Mouse (Mus musculus) 3T3-L1 (cell line): ENCODE results near the gene Krt32.

Experiments used
- DNase-seq: peaks from one replicate; pipeline ENCODE4 v3.0.0-alpha.2; 2015; ENCODE audit warnings: low read depth, low spot score

Krt32 gene

DNA sequence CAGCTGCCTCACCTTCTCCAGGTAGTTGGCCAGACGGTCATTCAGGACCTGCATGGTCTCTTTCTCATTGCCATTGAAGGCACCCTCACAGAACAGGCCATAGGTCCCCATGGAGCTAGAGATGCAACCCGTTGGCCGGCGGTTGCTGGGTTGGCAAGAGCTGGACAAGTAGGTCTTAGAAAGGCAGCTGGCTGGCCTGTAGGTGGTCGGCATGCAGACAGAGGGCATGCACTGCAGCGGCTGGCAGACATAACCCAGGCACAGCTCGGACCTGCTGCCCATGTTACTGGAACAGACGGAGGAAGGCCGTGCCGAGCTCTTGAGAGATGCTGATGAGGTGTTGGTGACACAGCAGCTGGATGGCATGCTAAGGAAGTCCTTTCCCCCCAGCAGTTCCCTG, at the start of gene Krt32:
Gene Krt32, minus strand, starts transcription at position 366 of the 400 bp plus-strand sequence.
- DNase-seq, result no peak

DNA sequence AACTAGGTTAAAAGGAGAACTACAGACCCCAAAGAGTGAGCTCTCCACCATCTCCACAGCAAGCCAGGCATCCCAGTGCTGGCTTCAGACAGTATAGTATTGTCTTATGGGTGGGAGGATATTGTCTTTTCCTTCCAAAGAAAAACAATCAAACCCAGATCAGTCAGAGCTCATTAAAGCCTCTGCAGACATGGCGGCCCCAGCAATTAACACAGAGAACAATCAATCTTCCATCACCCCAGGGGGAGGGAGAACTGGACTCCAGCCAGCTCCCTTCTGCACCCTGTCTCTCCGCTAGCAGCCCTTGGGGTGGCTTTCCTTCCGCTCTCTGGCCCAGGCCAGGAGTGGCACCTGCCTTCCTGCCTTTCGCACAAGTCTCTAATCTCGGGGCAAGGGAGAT, 49.7 kb upstream of the Krt32 start:
- DNase-seq, result no peak

DNA sequence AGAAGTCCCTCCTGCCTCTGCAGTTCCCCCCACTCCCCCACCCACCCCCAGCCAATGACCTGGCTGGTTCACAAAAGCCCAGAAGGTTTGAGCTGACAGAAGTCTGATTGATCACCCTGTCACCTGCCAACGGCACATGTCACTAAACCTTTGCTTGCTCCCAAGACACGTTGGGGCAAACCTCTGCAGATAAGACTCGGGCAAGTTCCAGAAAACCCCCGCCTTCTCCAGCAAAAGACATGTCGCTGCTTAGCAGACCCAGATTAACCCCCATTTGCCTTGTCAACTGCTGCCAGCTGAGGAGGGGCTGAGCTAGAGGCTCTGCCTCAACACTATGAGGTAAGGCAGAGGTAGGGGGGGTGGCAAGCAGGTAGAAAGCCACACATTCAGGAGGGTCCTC, 48.5 kb upstream of the Krt32 start:
- DNase-seq, result no peak

DNA sequence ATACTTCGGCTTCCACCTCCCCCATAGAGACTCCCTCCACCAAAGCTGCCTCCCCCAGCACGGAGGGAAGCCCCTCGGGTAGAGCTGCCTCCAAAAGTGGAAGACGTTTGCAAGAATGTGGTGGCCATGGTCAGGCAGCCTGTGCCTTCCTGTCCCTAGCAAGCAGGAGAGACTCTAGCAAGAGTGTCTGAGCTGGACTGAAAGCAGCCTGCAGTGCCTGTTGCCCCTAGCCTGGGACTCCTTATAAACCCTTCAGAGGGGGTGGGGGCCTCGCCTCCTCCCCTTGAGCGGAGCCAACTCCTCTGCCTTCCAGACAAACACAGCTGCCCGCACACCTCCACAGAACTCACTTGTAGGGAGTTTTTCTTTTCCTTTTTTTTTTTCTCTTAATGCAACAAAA, 47.7 kb upstream of the Krt32 start, which contains the start of gene Krt15:
Gene Krt15, minus strand, starts transcription at position 198 of the 400 bp plus-strand sequence.
- DNase-seq, result no peak

DNA sequence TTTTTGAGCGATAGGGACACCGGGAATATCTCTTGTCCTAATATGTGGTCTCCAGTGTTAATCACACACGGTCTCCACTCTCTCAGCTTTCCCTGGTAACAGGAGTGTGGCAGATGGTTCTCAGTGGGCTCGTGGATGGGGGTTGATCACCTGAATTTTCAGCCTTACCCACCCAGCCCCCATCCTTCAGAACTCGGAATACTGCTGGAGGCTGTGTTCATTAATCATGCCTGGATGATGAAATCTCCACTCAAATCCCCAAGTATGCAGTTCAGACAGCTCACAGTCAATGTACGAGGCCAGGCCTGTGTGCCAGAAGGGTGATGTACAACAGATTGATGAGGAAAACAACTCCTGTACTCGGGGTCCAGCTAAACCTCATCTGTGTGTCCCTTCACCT, 36.9 kb upstream of the Krt32 start:
- DNase-seq, result peak; percentile 57

DNA sequence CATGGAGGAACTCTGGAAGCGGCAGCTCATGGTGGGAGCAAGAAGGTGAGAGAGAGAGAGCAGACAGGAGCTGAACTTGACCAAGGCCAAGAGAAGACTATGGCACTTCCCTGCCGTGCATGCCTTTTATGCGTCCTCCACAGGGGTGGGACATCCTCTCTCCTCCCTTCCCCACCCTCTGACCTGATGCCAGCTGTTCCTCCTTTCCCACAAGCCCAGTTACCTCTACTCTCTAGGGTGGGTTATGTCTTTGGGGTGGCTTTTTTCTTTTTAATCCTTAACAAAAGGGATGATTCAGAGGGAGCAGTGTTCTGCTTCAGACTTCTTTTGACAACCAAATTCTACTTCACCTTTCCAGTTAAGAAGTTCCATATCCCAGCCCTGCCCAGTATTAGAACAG, 33.4 kb upstream of the Krt32 start, which contains the start of gene Krt13:
Gene Krt13, minus strand, starts transcription at position 101 of the 400 bp plus-strand sequence.
- DNase-seq, result no peak

DNA sequence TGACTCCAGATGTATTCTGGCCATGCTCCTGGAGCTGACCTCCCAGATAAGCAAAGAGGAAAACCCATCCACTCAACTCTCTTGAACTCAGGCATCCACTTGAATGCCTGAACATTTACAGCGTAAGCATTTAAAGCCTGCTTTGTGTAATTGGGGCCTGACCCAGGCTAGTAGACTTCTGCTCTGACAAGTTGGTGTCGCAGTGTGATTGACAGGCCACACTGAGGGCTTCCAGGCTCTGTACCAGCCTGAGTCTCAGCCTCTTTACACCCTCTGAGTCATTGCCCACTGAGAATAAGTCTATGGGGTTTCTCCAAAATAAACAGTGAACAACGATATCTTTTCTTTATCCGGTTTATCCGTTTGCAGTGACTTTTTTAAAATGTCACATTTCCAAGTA, 32.3 kb upstream of the Krt32 start:
- peak; percentile 77 for DNase-seq

DNA sequence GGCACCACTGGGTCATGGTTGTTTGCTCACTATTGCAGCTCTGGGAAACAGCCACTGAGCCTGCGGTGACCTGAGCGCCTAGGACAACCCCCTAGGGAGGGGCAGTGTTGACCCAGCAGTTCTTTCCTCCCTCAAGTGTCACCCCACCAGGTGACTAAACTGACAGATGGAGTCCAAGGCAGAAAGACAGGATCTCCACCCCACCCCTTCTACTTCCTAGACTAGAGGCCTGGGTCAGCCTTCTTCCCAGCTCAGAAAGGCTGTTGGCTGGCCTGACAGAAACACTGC, 25.7 kb upstream of the Krt32 start:
- peak; percentile 46 for DNase-seq

DNA sequence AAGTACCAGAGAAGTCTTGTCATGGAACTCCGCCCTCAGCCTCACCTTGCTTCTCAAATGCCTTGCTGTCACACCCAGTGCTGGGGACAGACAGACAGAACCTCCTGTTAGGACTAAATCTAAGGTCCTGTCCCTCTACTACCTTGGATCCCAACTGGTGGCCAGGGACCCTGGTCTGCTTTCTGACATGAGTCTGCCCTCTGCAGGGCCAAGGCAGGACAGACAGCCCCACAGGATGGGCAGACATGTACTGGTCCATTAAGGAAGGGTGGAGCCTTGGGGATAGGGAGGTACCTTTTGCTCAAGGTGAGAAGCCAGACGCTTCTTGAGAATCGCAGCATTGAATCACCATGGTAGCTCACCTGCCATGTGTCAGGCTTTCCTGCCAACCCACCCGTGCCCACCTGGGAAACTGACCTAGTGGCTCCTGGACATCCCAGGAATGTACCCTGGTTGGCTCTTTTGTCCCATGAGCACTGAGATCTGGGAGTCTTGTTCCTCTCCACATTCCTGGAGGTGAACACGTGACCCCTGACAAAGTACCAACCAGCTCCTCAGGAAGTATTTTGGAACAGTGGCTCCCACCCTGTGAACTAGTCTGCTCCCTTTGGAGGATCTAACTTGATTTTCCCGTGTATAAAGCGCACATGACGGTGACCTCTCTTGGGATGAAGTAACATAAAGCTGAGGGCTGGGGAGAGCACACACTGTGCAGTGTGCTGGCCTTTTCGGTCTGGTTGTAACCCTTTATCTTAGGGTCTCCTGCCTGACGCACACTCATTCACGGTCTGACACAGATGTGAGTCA, 25.1 kb upstream of the Krt32 start:
- DNase-seq, result no peak

DNA sequence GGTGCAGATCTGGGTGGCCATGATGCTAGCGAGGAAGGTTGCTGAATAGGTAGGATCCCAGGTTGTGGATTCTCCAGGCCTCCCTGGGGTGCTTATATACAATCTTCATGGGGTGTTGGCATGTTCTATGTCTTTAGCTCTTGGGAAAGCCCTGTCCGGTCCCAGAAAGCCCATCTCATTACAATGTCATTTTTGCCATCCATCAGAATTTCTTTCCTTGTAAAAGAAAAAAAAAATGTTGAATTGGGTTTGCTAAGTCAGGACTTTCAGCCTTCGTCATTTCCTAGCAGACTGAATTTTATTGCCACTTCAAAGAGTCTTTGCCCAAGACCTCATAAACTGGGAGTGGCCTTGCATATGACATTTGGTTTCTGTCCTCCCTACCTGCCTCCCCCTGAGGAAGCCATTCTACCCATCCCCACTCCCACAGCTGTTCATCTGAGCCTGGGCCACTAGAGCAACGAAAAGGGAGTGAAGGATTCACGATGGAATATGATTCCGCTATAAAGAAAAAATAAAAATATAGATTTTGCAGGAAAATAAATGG, 17.6 kb upstream of the Krt32 start, which contains the start of gene Krt36:
Gene Krt36, minus strand, starts transcription at position 51 of the 547 bp plus-strand sequence.
- DNase-seq, result no peak

DNA sequence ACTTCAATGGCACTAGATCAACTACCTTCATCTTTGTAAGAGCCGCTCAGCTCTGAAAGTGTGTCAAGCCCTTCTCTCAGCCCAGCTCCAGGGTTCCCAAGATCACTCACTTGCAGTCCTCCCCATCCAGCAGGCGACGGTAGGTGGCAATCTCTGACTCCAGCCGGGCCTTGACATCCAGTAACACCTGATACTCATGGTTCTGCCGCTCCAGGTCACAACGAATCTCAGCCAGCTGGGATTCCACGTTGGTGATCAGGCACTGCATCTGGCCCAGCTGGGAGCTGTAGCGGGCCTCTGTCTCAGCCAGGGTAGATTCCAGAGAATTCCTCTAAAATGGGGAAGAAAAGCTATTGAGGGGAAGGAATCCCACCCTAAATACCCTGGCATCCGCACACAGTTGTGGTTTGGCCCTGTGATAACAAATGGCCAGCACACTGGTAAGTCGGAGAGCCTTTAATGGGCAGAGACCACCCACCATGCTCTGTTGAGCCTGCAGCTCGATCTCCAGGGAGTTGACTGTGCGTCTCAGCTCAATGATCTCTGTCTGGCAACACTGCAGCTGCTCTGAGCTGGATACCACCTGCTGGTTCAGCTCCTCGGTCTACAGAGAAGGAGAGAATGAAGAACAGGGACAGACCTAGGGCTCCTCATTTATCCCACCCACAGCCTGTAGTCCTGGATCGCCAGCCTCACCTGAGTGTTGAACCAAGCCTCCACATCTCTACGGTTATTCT, 14.8 kb upstream of the Krt32 start:
- no peak for DNase-seq

DNA sequence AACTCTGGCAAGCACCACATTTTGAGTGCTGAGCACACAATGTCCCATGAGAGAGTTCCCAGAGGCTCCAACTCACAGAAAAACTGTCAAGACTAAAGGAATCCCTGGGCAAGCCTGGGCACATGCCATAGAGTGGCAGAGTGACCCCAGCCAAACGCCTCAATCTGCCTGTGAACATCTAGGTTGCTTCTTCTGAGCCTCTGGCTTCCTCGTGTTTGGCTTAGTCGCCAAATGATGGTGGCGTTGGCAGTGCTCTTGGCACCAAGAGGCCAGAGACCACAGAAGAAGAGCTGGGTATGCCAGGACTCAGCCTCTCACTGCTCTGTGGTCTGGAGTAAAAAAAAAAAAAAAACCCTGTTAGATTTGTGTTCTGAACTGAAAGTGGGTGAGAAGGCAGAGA, 12.4 kb upstream of the Krt32 start:
- no peak for DNase-seq

DNA sequence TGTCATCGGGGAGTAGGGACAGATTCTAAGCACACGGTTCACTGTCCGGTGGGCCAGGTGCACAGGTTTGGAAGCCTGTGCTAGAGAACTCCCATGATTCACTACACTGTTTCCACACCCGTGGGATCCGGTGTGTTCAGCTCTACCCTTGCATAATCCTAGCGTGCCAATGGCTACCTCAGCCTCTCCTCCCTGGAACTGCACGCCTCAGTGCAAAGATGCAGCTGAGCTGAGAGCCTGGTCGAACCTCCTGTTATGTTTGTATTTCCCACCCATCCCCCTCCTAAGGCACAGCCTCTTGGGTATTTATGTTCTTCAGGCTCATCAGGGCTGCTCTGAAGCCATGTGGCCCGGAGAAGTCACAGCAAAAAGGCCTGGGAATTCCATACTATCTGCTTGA, 9.8 kb upstream of the Krt32 start:
- DNase-seq, result no peak

DNA sequence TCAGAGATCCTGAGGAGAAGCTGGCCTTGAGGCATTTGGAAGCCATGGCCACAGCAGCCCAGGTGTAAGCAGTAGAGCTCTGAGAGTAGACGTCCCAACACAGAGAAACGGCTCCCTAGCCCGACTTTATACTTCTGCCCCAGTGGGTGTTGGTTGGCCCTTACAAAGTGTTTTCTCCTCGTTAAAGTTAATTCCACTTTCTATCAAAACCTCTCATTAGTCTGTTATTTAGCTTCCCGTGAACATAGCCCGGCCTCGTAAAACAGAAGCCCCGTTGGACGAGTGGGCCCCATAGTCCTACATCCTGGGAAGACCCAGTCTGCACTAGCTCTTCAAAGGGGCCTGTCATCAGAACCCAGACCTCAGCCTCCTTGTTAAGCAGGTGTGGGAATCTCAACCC, 8.1 kb upstream of the Krt32 start, which contains the start of gene Krt35:
Gene Krt35, minus strand, starts transcription at position 101 of the 400 bp plus-strand sequence.
- DNase-seq, result no peak

DNA sequence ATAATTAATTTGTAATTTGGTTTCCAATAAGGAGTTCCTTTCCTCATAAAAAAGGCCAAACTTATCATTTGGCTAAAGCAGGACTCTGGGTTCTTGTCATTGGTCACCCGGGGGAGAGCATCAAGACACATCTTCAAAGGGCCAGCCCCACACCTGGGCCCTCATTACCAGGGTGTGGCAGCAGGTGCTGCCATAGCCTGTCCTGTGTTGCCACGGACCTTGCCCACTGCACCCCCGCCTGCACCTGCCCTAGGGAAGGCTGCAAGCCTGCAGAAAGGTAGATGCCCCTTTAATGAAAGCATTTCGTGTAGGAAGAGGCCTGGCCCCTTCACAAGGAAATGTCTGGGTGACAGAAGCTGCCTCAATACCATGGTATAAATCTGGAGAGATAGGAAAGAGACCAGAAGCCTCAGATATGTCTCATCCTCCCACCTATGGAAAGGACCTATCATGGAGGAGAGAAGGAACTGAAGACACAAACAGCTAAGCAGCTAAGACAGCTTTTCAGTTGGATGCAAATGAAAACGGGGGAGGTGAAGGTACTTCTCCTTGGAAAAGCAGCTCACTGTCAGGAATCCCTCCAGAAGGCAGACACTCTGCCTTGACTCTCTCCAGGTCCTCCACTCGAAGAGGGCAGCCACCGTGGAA, 476 bp upstream of the Krt32 start:
- no peak for DNase-seq

DNA sequence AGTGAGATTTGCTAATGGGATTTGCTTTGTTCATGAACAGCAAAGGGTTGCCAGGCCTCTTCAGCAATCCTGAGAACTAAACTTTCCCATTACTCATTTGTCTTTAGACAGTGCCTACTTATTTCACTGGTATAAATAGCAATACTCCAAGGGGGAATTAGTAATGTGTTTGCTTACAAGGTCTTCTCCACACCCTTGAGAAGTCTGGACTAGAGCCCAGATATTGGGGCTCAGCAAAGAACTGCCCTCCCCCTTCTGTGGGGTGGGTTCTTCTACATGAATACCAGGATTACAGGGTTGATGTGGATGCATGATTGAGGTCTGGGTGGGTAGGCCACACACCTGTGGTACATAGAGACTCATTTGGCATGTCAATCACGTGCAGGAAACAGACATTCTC, 14.2 kb downstream of the Krt32 start:
- no peak for DNase-seq

DNA sequence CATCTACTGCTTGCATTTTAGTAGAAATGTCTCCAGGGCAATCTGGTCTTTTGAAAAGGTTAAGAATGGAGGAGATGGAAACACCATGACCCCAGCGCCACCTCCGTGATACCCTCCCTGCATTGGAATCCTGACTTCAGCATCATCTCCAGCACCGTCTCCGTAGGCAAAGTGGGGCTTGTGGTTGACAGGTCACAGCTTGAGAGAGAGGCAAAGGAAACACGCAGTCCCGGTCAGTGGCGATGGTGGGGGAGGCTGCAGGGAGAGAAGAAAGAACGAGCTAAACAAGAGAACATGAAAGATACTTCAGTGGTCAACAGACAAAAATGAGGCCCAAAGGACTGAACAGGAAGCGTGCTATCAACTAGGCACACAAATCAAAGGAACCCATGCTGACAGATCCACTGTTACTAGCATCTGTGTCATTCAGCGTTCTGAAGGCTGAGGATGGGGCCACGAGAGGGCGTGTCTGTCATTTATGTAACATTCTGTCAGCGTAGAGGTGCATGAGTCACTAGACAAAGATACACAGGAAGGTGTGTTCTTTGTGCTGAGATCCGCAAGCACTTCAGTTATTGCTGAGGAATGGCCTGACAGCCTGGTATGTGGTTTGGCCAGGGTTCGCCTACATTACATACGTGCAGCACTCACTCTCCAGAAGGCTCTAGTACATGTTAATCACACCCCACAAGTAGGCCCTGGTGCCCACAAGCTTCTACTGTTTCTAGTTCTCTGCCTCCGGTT, 20.6 kb downstream of the Krt32 start:
- DNase-seq, result peak; percentile 34

DNA sequence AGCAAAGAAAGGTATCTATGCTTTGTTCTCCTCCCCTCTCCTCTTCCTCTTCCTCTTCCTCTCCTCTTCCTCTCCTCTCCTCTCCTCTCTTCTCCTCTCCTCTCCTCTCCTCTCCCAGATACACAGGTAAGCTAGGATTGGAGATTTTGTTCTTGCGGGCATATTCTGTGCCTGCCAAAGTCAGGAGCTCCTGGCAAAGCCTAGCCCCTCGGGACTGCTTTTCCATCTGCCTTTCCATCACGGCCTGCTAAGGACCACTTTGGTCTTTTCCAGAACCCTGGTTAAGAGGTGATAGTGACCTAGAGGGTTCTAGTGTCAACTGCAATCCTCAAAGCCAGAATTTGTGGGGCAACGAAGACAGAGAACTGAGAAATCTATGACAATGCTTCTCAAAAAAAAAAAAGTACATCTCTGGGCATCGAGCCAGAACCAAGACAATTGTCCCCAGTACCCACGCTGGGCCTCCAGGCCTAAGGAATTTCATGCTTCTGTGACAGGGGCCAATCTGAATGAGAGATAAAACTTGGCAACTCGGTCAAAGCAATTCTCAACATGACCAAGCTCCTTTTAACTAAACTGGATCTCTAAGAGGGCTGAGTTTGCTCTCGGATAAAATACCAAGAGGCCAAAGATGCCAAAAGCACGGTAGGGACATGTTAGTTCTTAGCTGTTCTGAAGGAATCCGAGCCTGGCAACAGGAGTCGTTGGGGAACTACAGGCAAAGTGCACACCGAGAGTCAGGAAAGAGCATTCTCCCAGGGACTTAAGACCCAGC, 21.6 kb downstream of the Krt32 start:
- no peak for DNase-seq

DNA sequence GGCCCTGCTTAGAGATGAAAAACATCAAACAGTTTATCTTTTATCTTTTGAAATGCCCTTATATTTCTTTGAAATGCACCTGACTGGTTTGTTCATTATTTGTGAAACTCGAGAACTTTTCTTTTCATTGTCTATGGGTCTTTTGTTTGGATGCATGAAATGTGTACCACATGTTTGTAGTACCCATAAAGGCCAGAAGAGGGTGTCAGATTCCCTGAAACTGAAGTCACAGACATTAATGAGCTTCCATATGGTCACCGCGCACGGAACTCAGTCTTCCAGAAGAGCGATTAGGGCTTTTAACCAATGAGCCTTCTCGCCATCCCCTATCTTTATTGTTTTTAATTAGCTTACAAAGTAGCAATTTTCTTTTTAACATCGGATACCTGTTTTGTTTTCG, 29.2 kb downstream of the Krt32 start:
- peak; percentile 29 for DNase-seq
